In the genomic region with DNA sequence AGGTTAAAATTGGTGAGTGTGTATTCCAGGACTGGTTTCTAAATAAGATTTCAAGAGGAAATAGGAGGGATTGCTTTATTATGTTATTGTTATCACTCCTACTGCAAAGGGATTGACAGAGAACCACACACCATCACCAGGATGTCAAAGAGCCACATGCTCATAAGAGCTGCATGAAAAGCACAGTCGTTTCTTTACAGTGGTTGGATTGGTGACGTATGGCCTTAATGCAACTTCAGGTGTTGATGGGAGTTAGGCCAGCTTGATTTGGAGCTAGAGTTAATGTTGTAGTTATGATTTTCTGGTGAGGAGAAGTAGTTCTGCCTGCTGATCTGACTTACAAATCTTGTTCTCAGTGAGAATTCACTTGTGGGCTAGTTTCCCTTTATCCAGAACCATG, we compare ENCODE assay signal across 15 mouse cellular contexts.
"Had no signal": no experiment of that assay in that cellular context is flagged by ENCODE, and none has a peak within 500 bp of the region (broad histone marks: within the 10 kb centered on the region; RNA-seq: fewer than 3 reads in every experiment).

No protein-coding gene starts in this region.

- ATAC-seq: liver, postnatal 0 days; lung, postnatal 0 days; midbrain, embryonic 13.5 days; midbrain, embryonic 15.5 days had no signal

- DNase-seq: liver, postnatal 0 days; lung, adult 2 months; lung, postnatal 14 days; lung, postnatal 36 days; retina, postnatal 1 day; right cerebral cortex, adult 18-20 months; right cerebral cortex, postnatal 25 days; right cerebral cortex, postnatal 4 days; spleen, adult 18-20 months; thymus, adult 18-20 months; thymus, postnatal 14 days; thymus, postnatal 36 days had no signal
